Mouse (Mus musculus) skeletal muscle tissue, postnatal 0 days (tissue): Measurements from ENCODE around the gene Kdm5b. TPM values are rescaled to one million over a fixed set of nuclear protein-coding genes. Genes with fewer than 3 reads are reported as not detected.

ENCODE experiments used
- polyA plus RNA-seq: library from polyadenylated mRNA; unstranded; fragments of >200 nt; fragmentation: Nextera tagmentation; extraction: Ambion mirVana; gene quantifications from 2 replicates; pipeline ENCODE4 v1.2.1, GENCODE M21; 2015

Gene Kdm5b
- 15.8 and 17.1 TPM in 2 replicates for polyA plus RNA-seq

DNA sequence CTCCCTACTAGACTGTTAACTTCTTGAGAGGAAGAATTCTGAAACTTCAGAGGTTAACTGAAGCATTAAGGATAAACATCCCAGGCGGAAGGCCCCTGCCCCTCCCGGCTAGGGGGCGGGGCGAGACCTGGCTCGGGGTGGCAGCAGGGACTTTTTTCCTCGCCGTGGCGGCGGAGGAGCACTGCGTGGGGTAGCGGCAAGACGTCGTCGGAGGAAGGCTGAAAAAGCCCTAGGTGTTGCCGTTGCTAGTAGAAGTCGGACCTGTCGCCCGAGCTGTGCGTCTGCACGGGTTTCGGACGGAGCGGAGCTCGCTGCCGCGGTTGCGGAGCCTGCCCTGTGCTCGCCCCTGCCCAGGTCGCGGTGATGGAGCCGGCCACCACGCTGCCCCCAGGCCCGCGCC is at the start of gene Kdm5b:
Gene Kdm5b, plus strand, starts transcription at position 196 of the 400 bp plus-strand sequence.

DNA sequence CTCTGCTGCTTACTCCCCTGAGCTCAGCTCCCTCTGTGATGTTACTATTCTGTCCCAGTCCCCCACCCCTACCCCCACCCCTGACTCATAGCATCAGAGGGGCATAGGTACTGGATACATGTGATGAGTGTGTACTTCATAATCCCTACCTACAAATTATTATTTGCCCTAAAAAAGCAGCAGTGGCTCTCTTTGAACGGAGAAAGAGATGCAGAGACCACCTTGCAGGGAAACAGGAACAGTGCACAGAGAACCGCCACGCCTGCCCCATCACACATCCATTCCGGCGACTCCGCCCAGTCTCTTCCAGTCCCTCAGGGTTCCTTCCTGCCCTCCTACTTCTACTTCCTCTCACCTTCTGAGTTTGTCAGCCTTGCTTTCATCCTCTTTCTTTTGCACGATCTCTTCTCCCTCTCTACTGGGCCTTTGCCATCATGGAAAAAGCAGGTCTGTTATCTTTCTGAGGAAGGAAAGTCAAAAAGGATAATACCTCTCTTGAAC is 10.3 kb upstream of the Kdm5b start, which contains the start of gene Mgat4e:
Gene Mgat4e, minus strand, starts transcription at position 51 of the 501 bp plus-strand sequence.

DNA sequence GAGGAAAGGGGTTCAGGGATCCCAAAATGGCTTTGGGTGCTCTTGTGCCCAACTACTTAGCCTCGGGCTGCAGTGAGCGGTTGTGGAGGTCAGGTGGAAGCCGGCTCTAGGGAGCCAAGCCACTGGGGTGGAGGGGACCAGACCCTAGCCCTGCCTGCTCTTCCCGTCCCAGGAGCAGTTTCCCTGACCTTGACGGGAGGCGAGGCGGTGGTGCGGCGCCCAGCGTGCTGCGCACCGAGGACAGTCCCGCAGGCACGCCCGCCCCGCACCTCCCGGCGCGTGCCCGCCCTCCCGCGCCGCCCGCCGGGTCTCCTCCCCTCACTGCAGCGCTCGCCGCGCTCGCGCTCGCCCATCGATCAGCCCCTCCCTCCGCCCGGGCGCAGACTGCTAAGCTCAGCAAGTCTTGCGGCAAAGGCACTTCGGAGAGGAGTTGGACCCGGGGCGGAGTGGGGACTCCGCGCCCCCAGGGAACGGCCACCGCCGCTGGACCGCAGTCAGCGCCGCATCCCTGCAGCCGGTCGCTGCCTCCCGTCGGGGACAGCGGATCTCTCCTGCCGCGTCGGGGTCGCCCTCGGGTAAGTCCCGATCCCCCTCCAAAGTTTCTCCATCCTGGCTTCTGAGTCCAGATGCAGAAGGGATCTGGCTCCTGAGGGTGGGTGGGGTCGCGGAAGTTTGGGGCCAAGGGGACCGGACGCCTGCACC is 86.4 kb downstream of the Kdm5b start, which contains the start of gene Syt2:
Gene Syt2, plus strand, starts transcription at position 417 of the 702 bp plus-strand sequence.

Other genes with a start within 250 kb of the Kdm5b start
- gene Ppfia4, start 227.2 kb upstream of the Kdm5b start, polyA plus RNA-seq = 14.6 and 17.4 TPM in 2 replicates
- gene Tmem183a, start 198.2 kb upstream of the Kdm5b start, polyA plus RNA-seq = 27.1 and 34.4 TPM in 2 replicates
- gene 4933406M09Rik, start 174.2 kb upstream of the Kdm5b start, polyA plus RNA-seq = not detected in 2 replicates
- gene Cyb5r1, start 154.6 kb upstream of the Kdm5b start, polyA plus RNA-seq = 77.3 and 86.6 TPM in 2 replicates
- gene Adipor1, start 144.8 kb upstream of the Kdm5b start, polyA plus RNA-seq = 106 and 110 TPM in 2 replicates
- gene Klhl12, start 104.6 kb upstream of the Kdm5b start, polyA plus RNA-seq = 9.6 and 11.0 TPM in 2 replicates
- gene Rabif, start 65.5 kb upstream of the Kdm5b start, polyA plus RNA-seq = 17.0 and 18.3 TPM in 2 replicates
- not detected in 2 replicates for gene Mgat4e, start 10.5 kb upstream of the Kdm5b start, polyA plus RNA-seq
- 0.14 and 0.17 TPM in 2 replicates for gene Syt2, start 86.5 kb downstream of the Kdm5b start, polyA plus RNA-seq